Mouse (Mus musculus): ENCODE measurements at regions not wholly inside any gene's neighbourhood (a gene's known extent, or its start where the extent isn't known, plus 50 kb on each side); places are given as distances from the start of the nearest gene placed in this dataset.

GRCm38 (mm10) chr1:169439621-169440020 lies 91.6 kb downstream of the Nuf2 start:
- no peak for DNase-seq (ENCODE audit: low read depth, low spot score)

GRCm38 (mm10) chr1:169438006-169438405 lies 93.3 kb downstream of the Nuf2 start:
- no peak for DNase-seq (ENCODE audit: low read depth, low spot score)

- no peak for DNase-seq (ENCODE audit: low read depth, low spot score)
Observed at GRCm38 (mm10) chr1:169422408-169422807, 108.9 kb downstream of the Nuf2 start.

GRCm38 (mm10) chr1:169421671-169422070 lies 109.6 kb downstream of the Nuf2 start:
- no peak for DNase-seq (ENCODE audit: low read depth, low spot score)

- no peak for DNase-seq (ENCODE audit: low read depth, low spot score)
Observed at GRCm38 (mm10) chr1:169418665-169419045, 112.6 kb downstream of the Nuf2 start.

GRCm38 (mm10) chr1:169417979-169418664 lies 113.1 kb downstream of the Nuf2 start:
- no peak for DNase-seq (ENCODE audit: low read depth, low spot score)

- no peak for DNase-seq (ENCODE audit: low read depth, low spot score)
Observed at GRCm38 (mm10) chr1:169416701-169417100, 114.6 kb downstream of the Nuf2 start.

GRCm38 (mm10) chr1:169408120-169408519 lies 123.1 kb downstream of the Nuf2 start:
- no peak for DNase-seq (ENCODE audit: low read depth, low spot score)

- DNase-seq (ENCODE audit: low read depth, low spot score), result no peak
Observed at GRCm38 (mm10) chr1:169400841-169401240, 130.4 kb downstream of the Nuf2 start.

GRCm38 (mm10) chr1:169397371-169397770 lies 133.9 kb downstream of the Nuf2 start:
- no peak for DNase-seq (ENCODE audit: low read depth, low spot score)

GRCm38 (mm10) chr1:169387056-169387455 lies 144.2 kb downstream of the Nuf2 start:
- no peak for DNase-seq (ENCODE audit: low read depth, low spot score)

GRCm38 (mm10) chr1:169385740-169386424 lies 145.4 kb downstream of the Nuf2 start:
- no peak for DNase-seq (ENCODE audit: low read depth, low spot score)

- DNase-seq (ENCODE audit: low read depth, low spot score), result no peak
Observed at GRCm38 (mm10) chr1:169374686-169375085, 156.6 kb downstream of the Nuf2 start.

- no peak for DNase-seq (ENCODE audit: low read depth, low spot score)
Observed at GRCm38 (mm10) chr1:169368758-169369157, 162.5 kb downstream of the Nuf2 start.

- DNase-seq (ENCODE audit: low read depth, low spot score), result no peak
Observed at GRCm38 (mm10) chr1:169367772-169368501, 163.3 kb downstream of the Nuf2 start.

- DNase-seq (ENCODE audit: low read depth, low spot score), result no peak
Observed at GRCm38 (mm10) chr1:169367316-169367715, 163.9 kb downstream of the Nuf2 start.

GRCm38 (mm10) chr1:169362564-169362963 lies 168.7 kb downstream of the Nuf2 start:
- DNase-seq (ENCODE audit: low read depth, low spot score), result no peak

GRCm38 (mm10) chr1:169357652-169358241 lies 173.5 kb downstream of the Nuf2 start:
- no peak for DNase-seq (ENCODE audit: low read depth, low spot score)

GRCm38 (mm10) chr1:169354021-169354420 lies 177.2 kb downstream of the Nuf2 start:
- no peak for DNase-seq (ENCODE audit: low read depth, low spot score)

- DNase-seq (ENCODE audit: low read depth, low spot score), result peak; percentile 8
Observed at GRCm38 (mm10) chr1:169347692-169348091, 183.6 kb downstream of the Nuf2 start.

GRCm38 (mm10) chr1:169346876-169347275 lies 184.4 kb downstream of the Nuf2 start:
- no peak for DNase-seq (ENCODE audit: low read depth, low spot score)

GRCm38 (mm10) chr1:169341131-169341530 lies 190.1 kb downstream of the Nuf2 start:
- no peak for DNase-seq (ENCODE audit: low read depth, low spot score)
